In genomic region chr8:109780548-109780947, GRCm38 (mm10) we compare ENCODE assay signal across 9 mouse cellular contexts. TPM values are rescaled to one million over a fixed set of nuclear protein-coding genes. Genes with fewer than 3 reads are reported as not detected.
DNase-seq lines count a peak whose midpoint lies in the region; ATAC-seq and TF ChIP-seq lines count a peak whose summit lies in the region.
"Had no signal": no experiment of that assay in that cellular context is flagged by ENCODE, and none has a peak within 500 bp of the region (broad histone marks: within the 10 kb centered on the region; RNA-seq: fewer than 3 reads in every experiment).

No protein-coding gene starts in this region.

- H3K36me3 ChIP-seq in lung, embryonic 16.5 days (ENCODE audit: control insufficient read depth, insufficient read depth, low read length): no peaks in the 10 kb centered on the region
- H3K36me3 ChIP-seq in limb, embryonic 13.5 days: no peaks in the 10 kb centered on the region
- H3K36me3 ChIP-seq in stomach, embryonic 16.5 days (ENCODE audit: control insufficient read depth, insufficient read depth, low read length): no peaks in the 10 kb centered on the region

- peak overlapping the region; percentile 98 for H3K4me2 ChIP-seq in lung, embryonic 16.5 days (ENCODE audit: low read depth, low read length)
- H3K4me2 ChIP-seq in limb, embryonic 13.5 days (replicated peaks): peak overlapping the region; percentile 95
- H3K4me2 ChIP-seq in stomach, embryonic 16.5 days (ENCODE audit: low read depth, low read length): peak overlapping the region; percentile 95

- intact Hi-C loops in gastrocnemius, adult 2 months (cut with DNase I): no loop called here
- intact Hi-C loops in left cerebral cortex, postnatal 4 days (cut with DNase I): no loop called here

- peak overlapping the region; percentile 95 for H3K4me3 ChIP-seq in gastrocnemius, adult 2 months
- H3K4me3 ChIP-seq in lung, embryonic 16.5 days (ENCODE audit: low read length): no peak overlapping the region
- H3K4me3 ChIP-seq in limb, embryonic 13.5 days: peak overlapping the region; percentile 98; the same call in 1 of the 2 replicates
- peak overlapping the region; percentile 97 for H3K4me3 ChIP-seq in stomach, embryonic 16.5 days (replicated peaks; ENCODE audit: low read length)

- H3K9me3 ChIP-seq in lung, embryonic 16.5 days (ENCODE audit: control insufficient read depth, low read length): no peaks in the 10 kb centered on the region
- no peaks in the 10 kb centered on the region for H3K9me3 ChIP-seq in limb, embryonic 13.5 days
- H3K9me3 ChIP-seq in stomach, embryonic 16.5 days (replicated peaks; ENCODE audit: control insufficient read depth, low read length): no peaks in the 10 kb centered on the region

- no peak for DNase-seq in gastrocnemius, adult 2 months
- DNase-seq in gastrocnemius, postnatal 25 days: no peak
- no peak for DNase-seq in lung, postnatal 36 days
- no peak for DNase-seq in thymus, postnatal 14 days
- DNase-seq in left cerebral cortex, postnatal 4 days: no peak
- DNase-seq: kidney, postnatal 25 days had no signal

- peaks cover 13% of the 10 kb centered on the region for H3K4me1 ChIP-seq in lung, embryonic 16.5 days (replicated peaks; ENCODE audit: control insufficient read depth, insufficient read depth, low read length)
- peaks cover 18% of the 10 kb centered on the region for H3K4me1 ChIP-seq in limb, embryonic 13.5 days
- H3K4me1 ChIP-seq in stomach, embryonic 16.5 days (ENCODE audit: control insufficient read depth, insufficient read depth, low read length): peaks cover 19% of the 10 kb centered on the region

- H3K27ac ChIP-seq in gastrocnemius, adult 2 months: peak overlapping the region; percentile 48
- no peak overlapping the region for H3K27ac ChIP-seq in lung, embryonic 16.5 days (ENCODE audit: low read length)
- H3K27ac ChIP-seq in limb, embryonic 13.5 days: no peak overlapping the region
- 0 out of 2 replicates have a peak overlapping the region, but pooled peaks have one; percentile 21 for H3K27ac ChIP-seq in stomach, embryonic 16.5 days (ENCODE audit: low read length)

- WGBS in lung, embryonic 16.5 days: 45% methylated on average over 4 of the region's 4 CpGs
- WGBS in limb, embryonic 13.5 days: 78% methylated on average over 4 of the region's 4 CpGs
- WGBS in stomach, embryonic 16.5 days: 47% methylated on average over 4 of the region's 4 CpGs

- H3K27me3 ChIP-seq in lung, embryonic 16.5 days (ENCODE audit: control insufficient read depth, insufficient read depth, low read depth, low read length): no peaks in the 10 kb centered on the region
- H3K27me3 ChIP-seq in limb, embryonic 13.5 days: no peaks in the 10 kb centered on the region
- H3K27me3 ChIP-seq in stomach, embryonic 16.5 days (ENCODE audit: control insufficient read depth, insufficient read depth, low read length): no peaks in the 10 kb centered on the region

- TF ChIP-seq CTCF in gastrocnemius, adult 2 months (IDR thresholded peaks at IDR 0.05): no peak

- H3K9ac ChIP-seq in lung, embryonic 16.5 days (ENCODE audit: low read length): no peak overlapping the region
- H3K9ac ChIP-seq in limb, embryonic 13.5 days: no peak overlapping the region
- H3K9ac ChIP-seq in stomach, embryonic 16.5 days (ENCODE audit: low read length): no peak overlapping the region

- no peak for ATAC-seq in lung, embryonic 16.5 days (ENCODE audit: low read depth)
- ATAC-seq in limb, embryonic 13.5 days (ENCODE audit: low FRiP score, low read depth): no peak
- ATAC-seq in stomach, embryonic 16.5 days (ENCODE audit: insufficient read depth, low FRiP score): no peak

RNA-seq across cellular contexts. Expression of gene Ap1g1, which starts 2.2 kb away (rescaled TPM):
- 10 to 100 TPM; 39.9 to 40.0 TPM for total RNA-seq in gastrocnemius, adult 2 months (2021)
- 10 to 100 TPM; 30.5 to 31.9 TPM for total RNA-seq in gastrocnemius, postnatal 25 days (2021)
- polyA plus RNA-seq in lung, embryonic 16.5 days (2015; fragmentation: Nextera tagmentation; extraction: Ambion mirVana): 41.8 and 46.6 TPM in 2 replicates
- 37.4 and 43.0 TPM in 2 replicates for polyA plus RNA-seq in limb, embryonic 13.5 days (2015; fragmentation: Nextera tagmentation; extraction: Ambion mirVana)
- 42.5 and 45.7 TPM in 2 replicates for polyA plus RNA-seq in stomach, embryonic 16.5 days (2015; fragmentation: Nextera tagmentation; extraction: Ambion mirVana)
- total RNA-seq in left cerebral cortex, postnatal 4 days (2021): 100 to 1,000 TPM; 110 to 116 TPM

RNA-seq across cellular contexts. Expression of gene Atxn1l, which starts 43.0 kb away (rescaled TPM):
- 10 to 100 TPM; 20.4 to 21.9 TPM for total RNA-seq in gastrocnemius, adult 2 months (2021)
- total RNA-seq in gastrocnemius, postnatal 25 days (2021): 10 to 100 TPM; 15.7 to 16.9 TPM
- polyA plus RNA-seq in lung, embryonic 16.5 days (2015; fragmentation: Nextera tagmentation; extraction: Ambion mirVana): 7.6 and 7.7 TPM in 2 replicates
- polyA plus RNA-seq in limb, embryonic 13.5 days (2015; fragmentation: Nextera tagmentation; extraction: Ambion mirVana): 6.7 and 11.3 TPM in 2 replicates
- 7.5 and 7.7 TPM in 2 replicates for polyA plus RNA-seq in stomach, embryonic 16.5 days (2015; fragmentation: Nextera tagmentation; extraction: Ambion mirVana)
- 10 to 100 TPM; 28.7 to 34.0 TPM for total RNA-seq in left cerebral cortex, postnatal 4 days (2021)

Comparison
In these comparisons a context has a peak if more than half of its experiments do, and no peak if none do; other contexts are left out.
1. H3K27ac ChIP-seq: peak in gastrocnemius, adult 2 months (single experiment) and stomach, embryonic 16.5 days (single experiment); none in lung, embryonic 16.5 days (single experiment) and limb, embryonic 13.5 days (single experiment).
2. Peak in every context shown above with its lines, with median percentiles within 50 percentile points of each other: H3K4me2 ChIP-seq.